Mouse (Mus musculus) granulocyte monocyte progenitor cell, adult 5-6 weeks (primary cell): Measurements from ENCODE around the gene Yeats4. TPM values are rescaled to one million over a fixed set of nuclear protein-coding genes. Genes with fewer than 3 reads are reported as not detected.
"Not testable (repeated sequence)": the region's sequence is repeated elsewhere in the genome, so short reads cannot be mapped to it uniquely, and the experiment has no call there.

Experiments
- ATAC-seq: replicated peaks from 2 replicates; pipeline ENCODE4 v1.8.0; 2016; ENCODE audit warnings: mild to moderate bottlenecking, moderate TSS enrichment, inconsistent platforms; ENCODE audit not compliant: poor library complexity, severe bottlenecking
- total RNA-seq, 2 experiments: library from RNA; stranded (forward) in 1 of 2; stranded (reverse) in 1 of 2; fragments of 200-712, 200-1000 nt in 1 of 2; fragments of >200 nt in 1 of 2; fragmentation: Nextera tagmentation in 1 of 2; gene quantifications; 2 replicates each; pipeline ENCODE4 v1.2.3; 2014 to 2017

Yeats4 gene
- total RNA-seq (2014; fragmentation: Nextera tagmentation) = 54.8 and 84.5 TPM in 2 replicates
- total RNA-seq (2017) = 94.3 and 101 TPM in 2 replicates

GRCm38 (mm10) chr10:117224102-117224990, at the start of gene Yeats4:
Yeats4 (minus strand) TSS chr10:117224507.
- peak; percentile 88 for ATAC-seq

GRCm38 (mm10) chr10:117272023-117272422, 47.7 kb upstream of the Yeats4 start:
- ATAC-seq = no peak

- ATAC-seq = no peak
Measured at GRCm38 (mm10) chr10:117259870-117260269, 35.6 kb upstream of the Yeats4 start.

- no peak for ATAC-seq
Measured at GRCm38 (mm10) chr10:117238603-117239002, 14.3 kb upstream of the Yeats4 start, which contains the start of gene 9530003J23Rik. 9530003J23Rik (minus strand) TSS chr10:117238703.

- ATAC-seq = no peak
Measured at GRCm38 (mm10) chr10:117235866-117236265, 11.6 kb upstream of the Yeats4 start.

GRCm38 (mm10) chr10:117234825-117235224, 10.5 kb upstream of the Yeats4 start:
- ATAC-seq = no peak

GRCm38 (mm10) chr10:117229826-117230225, 5.5 kb upstream of the Yeats4 start:
- no peak for ATAC-seq

- no peak for ATAC-seq
Measured at GRCm38 (mm10) chr10:117226002-117226401, 1.7 kb upstream of the Yeats4 start.

- peak; percentile 41 for ATAC-seq
Measured at GRCm38 (mm10) chr10:117225094-117225493, 787 bp upstream of the Yeats4 start.

GRCm38 (mm10) chr10:117223758-117224101, 577 bp downstream of the Yeats4 start:
- ATAC-seq = no peak

GRCm38 (mm10) chr10:117222821-117223220, 1.5 kb downstream of the Yeats4 start:
- ATAC-seq = no peak

GRCm38 (mm10) chr10:117218351-117218750, 6.0 kb downstream of the Yeats4 start:
- no peak for ATAC-seq

GRCm38 (mm10) chr10:117217246-117217840, 7.0 kb downstream of the Yeats4 start:
- peak; percentile 21 for ATAC-seq

GRCm38 (mm10) chr10:117216793-117217192, 7.5 kb downstream of the Yeats4 start:
- peak; percentile 33 for ATAC-seq

GRCm38 (mm10) chr10:117216132-117216495, 8.2 kb downstream of the Yeats4 start:
- ATAC-seq = peak; percentile 85

GRCm38 (mm10) chr10:117215409-117216131, 8.7 kb downstream of the Yeats4 start:
- ATAC-seq = peak; percentile 75

- no peak for ATAC-seq
Measured at GRCm38 (mm10) chr10:117211023-117211422, 13.3 kb downstream of the Yeats4 start.

- peak; percentile 81 for ATAC-seq
Measured at GRCm38 (mm10) chr10:117209469-117209938, 14.8 kb downstream of the Yeats4 start.

- not testable (repeated sequence) for ATAC-seq
Measured at GRCm38 (mm10) chr10:117208787-117209186, 15.5 kb downstream of the Yeats4 start.

- no peak for ATAC-seq
Measured at GRCm38 (mm10) chr10:117208221-117208620, 16.1 kb downstream of the Yeats4 start.

- ATAC-seq = no peak
Measured at GRCm38 (mm10) chr10:117206070-117206469, 18.2 kb downstream of the Yeats4 start.
